ENCODE assay signal across 10 mouse cellular contexts in genomic region chr11:120354304-120355276, GRCm38 (mm10). TPM values are rescaled to one million over a fixed set of nuclear protein-coding genes. Genes with fewer than 3 reads are reported as not detected.
A peak's percentile ranks its signal among the peaks of the same experiment; 100 is the strongest.
DNase-seq lines count a peak whose midpoint lies in the region; ATAC-seq and TF ChIP-seq lines count a peak whose summit lies in the region.
"Had no signal": no experiment of that assay in that cellular context is flagged by ENCODE, and none has a peak within 500 bp of the region (broad histone marks: within the 10 kb centered on the region; RNA-seq: fewer than 3 reads in every experiment).

No protein-coding gene starts in this region.

- H3K4me3 ChIP-seq in heart, embryonic 14.5 days (ENCODE audit: control insufficient read depth in 1 of 2, insufficient read depth in 1 of 2, low read depth in 1 of 2, low read length in 2 of 2): no peak overlapping the region
- H3K4me3 ChIP-seq in intestine, embryonic 15.5 days (replicated peaks): no peak overlapping the region
- no peak overlapping the region for H3K4me3 ChIP-seq in lung, adult 2 months (replicated peaks; ENCODE audit: extremely low read depth, low read depth, low read length)
- no peak overlapping the region for H3K4me3 ChIP-seq in midbrain, embryonic 14.5 days (replicated peaks; ENCODE audit: low read depth, low read length)

- no peak overlapping the region; the same call in 1 of the 2 replicates for H3K4me2 ChIP-seq in heart, embryonic 14.5 days (ENCODE audit: low read length)
- no peak overlapping the region for H3K4me2 ChIP-seq in intestine, embryonic 15.5 days (replicated peaks)
- H3K4me2 ChIP-seq in midbrain, embryonic 14.5 days (ENCODE audit: low read length): no peak overlapping the region

- H3K27me3 ChIP-seq in heart, embryonic 14.5 days (ENCODE audit: control insufficient read depth, insufficient read depth, low read length): no peaks in the 10 kb centered on the region
- no peaks in the 10 kb centered on the region for H3K27me3 ChIP-seq in intestine, embryonic 15.5 days (replicated peaks)
- H3K27me3 ChIP-seq in midbrain, embryonic 14.5 days (ENCODE audit: control insufficient read depth, insufficient read depth, low read length): no peaks in the 10 kb centered on the region

- no peak for ATAC-seq in heart, embryonic 14.5 days (ENCODE audit: insufficient number of reproducible peaks, insufficient read depth, low FRiP score, low read depth)
- no peak for ATAC-seq in intestine, embryonic 15.5 days
- ATAC-seq in midbrain, embryonic 14.5 days (ENCODE audit: low FRiP score, low TSS enrichment): no peak

- TF ChIP-seq CTCF in lung, adult 2 months (IDR thresholded peaks at IDR 0.05; ENCODE audit: insufficient read depth, low read length): no peak

- H3K9me3 ChIP-seq in heart, embryonic 14.5 days (ENCODE audit: control insufficient read depth, low read length): no peaks in the 10 kb centered on the region
- H3K9me3 ChIP-seq in intestine, embryonic 15.5 days: no peaks in the 10 kb centered on the region
- no peaks in the 10 kb centered on the region for H3K9me3 ChIP-seq in midbrain, embryonic 14.5 days (ENCODE audit: control insufficient read depth, low read length)

- H3K27ac ChIP-seq in heart, embryonic 14.5 days (replicated peaks in 1 of 2; ENCODE audit: control insufficient read depth in 1 of 2, insufficient read depth in 1 of 2, low read depth in 2 of 2, low read length in 2 of 2): peak overlapping the region; percentile 31 to 55; a peak in 3 of 4 replicates
- H3K27ac ChIP-seq in intestine, embryonic 15.5 days: peak overlapping the region; percentile 39; the same call in 1 of the 2 replicates
- no peak overlapping the region for H3K27ac ChIP-seq in midbrain, embryonic 14.5 days (replicated peaks; ENCODE audit: low read depth, low read length)

- peaks cover 48 to 70% of the 10 kb centered on the region in 2 experiments for H3K4me1 ChIP-seq in heart, embryonic 14.5 days (ENCODE audit: control insufficient read depth in 2 of 2, insufficient read depth in 2 of 2, low read length in 2 of 2)
- peaks cover 71% of the 10 kb centered on the region for H3K4me1 ChIP-seq in intestine, embryonic 15.5 days (replicated peaks)
- H3K4me1 ChIP-seq in lung, adult 2 months (ENCODE audit: control insufficient read depth, insufficient read depth, low read length): peaks cover 28% of the 10 kb centered on the region
- peaks cover 40% of the 10 kb centered on the region for H3K4me1 ChIP-seq in midbrain, embryonic 14.5 days (ENCODE audit: control insufficient read depth, insufficient read depth, low read length)

- H3K36me3 ChIP-seq in heart, embryonic 14.5 days (ENCODE audit: control insufficient read depth, insufficient read depth, low read length): 0 out of 2 replicates have a peak, but pooled peaks cover 9% of the 10 kb centered on the region
- H3K36me3 ChIP-seq in intestine, embryonic 15.5 days: no peaks in the 10 kb centered on the region
- no peaks in the 10 kb centered on the region for H3K36me3 ChIP-seq in midbrain, embryonic 14.5 days (ENCODE audit: control insufficient read depth, insufficient read depth, low read length)

- no peak for TF ChIP-seq POLR2A in lung, adult 2 months (IDR thresholded peaks at IDR 0.05; ENCODE audit: borderline replicate concordance, extremely low read depth, low read depth, low read length)

- intact Hi-C loops in heart, postnatal 25 days (cut with DNase I): loop anchor here (5.0 kb wide), 1 partner anchor 68 kb away; no protein-coding TSS in a partner anchor

- 83% methylated on average over 17 of the region's 17 CpGs for WGBS in heart, embryonic 14.5 days
- WGBS in intestine, embryonic 15.5 days: 85% methylated on average over 17 of the region's 17 CpGs
- 79% methylated on average over 17 of the region's 17 CpGs for WGBS in lung, adult 2 months
- 88% methylated on average over 17 of the region's 17 CpGs for WGBS in midbrain, embryonic 14.5 days

- DNase-seq in heart, postnatal 25 days (ENCODE audit: low spot score): no peak
- DNase-seq in 3134 (ENCODE audit: extremely low read depth, insufficient read length, low spot score): peak; percentile 51
- DNase-seq in T-cell, adult 2 months (ENCODE audit: low spot score): peak; percentile 32
- DNase-seq in neural tube, embryonic 10.5 days (ENCODE audit: extremely low spot score, low spot score): no peak
- no peak for DNase-seq in lung, adult 2 months
- DNase-seq in midbrain, embryonic 14.5 days: no peak

- no peak overlapping the region for H3K9ac ChIP-seq in heart, embryonic 14.5 days (ENCODE audit: low read length)
- H3K9ac ChIP-seq in intestine, embryonic 15.5 days: no peak overlapping the region
- no peak overlapping the region for H3K9ac ChIP-seq in midbrain, embryonic 14.5 days (replicated peaks; ENCODE audit: low read length)

RNA-seq across cellular contexts. Expression of gene Actg1, which starts 6.2 kb away (rescaled TPM):
- polyA plus RNA-seq in heart, embryonic 14.5 days (2014; fragmentation: Nextera tagmentation; extraction: Ambion mirVana): 979 and 1,136 TPM in 2 replicates
- 100 to 1,000 TPM; 282 to 346 TPM for total RNA-seq in heart, postnatal 25 days (2021)
- polyA plus RNA-seq in intestine, embryonic 15.5 days (2015; fragmentation: Nextera tagmentation; extraction: Ambion mirVana): 2,607 and 2,658 TPM in 2 replicates
- 941 and 1,175 TPM in 2 replicates for polyA plus RNA-seq in lung, adult 2 months (2012; rRNA removed)
- 4,502 and 4,930 TPM in 2 replicates for polyA plus RNA-seq in midbrain, embryonic 14.5 days (2014; fragmentation: Nextera tagmentation; extraction: Ambion mirVana)

RNA-seq across cellular contexts. Expression of gene Fscn2, which starts 6.7 kb away (rescaled TPM):
- 0.62 and 1.1 TPM in 2 replicates for polyA plus RNA-seq in heart, embryonic 14.5 days (2014; fragmentation: Nextera tagmentation; extraction: Ambion mirVana)
- not detected for total RNA-seq in heart, postnatal 25 days (2021)
- polyA plus RNA-seq in intestine, embryonic 15.5 days (2015; fragmentation: Nextera tagmentation; extraction: Ambion mirVana): 0.18 TPM in 1 of 2 replicates, not detected in the other
- 0.06 and 0.60 TPM in 2 replicates for polyA plus RNA-seq in lung, adult 2 months (2012; rRNA removed)
- polyA plus RNA-seq in midbrain, embryonic 14.5 days (2014; fragmentation: Nextera tagmentation; extraction: Ambion mirVana): 1.7 and 2.5 TPM in 2 replicates
- total RNA-seq: heart, postnatal 36 days; liver, adult 2 months had no signal
- polyA plus RNA-seq: liver, adult 2 months had no signal

RNA-seq across cellular contexts. Expression of gene Faap100, which starts 24.0 kb away (rescaled TPM):
- polyA plus RNA-seq in heart, embryonic 14.5 days (2014; fragmentation: Nextera tagmentation; extraction: Ambion mirVana): 30.6 and 32.8 TPM in 2 replicates
- 10 to 100 TPM; 15.2 to 15.3 TPM for total RNA-seq in heart, postnatal 25 days (2021)
- 24.2 and 29.4 TPM in 2 replicates for polyA plus RNA-seq in intestine, embryonic 15.5 days (2015; fragmentation: Nextera tagmentation; extraction: Ambion mirVana)
- 61.9 and 67.1 TPM in 2 replicates for polyA plus RNA-seq in lung, adult 2 months (2012; rRNA removed)
- polyA plus RNA-seq in midbrain, embryonic 14.5 days (2014; fragmentation: Nextera tagmentation; extraction: Ambion mirVana): 95.9 and 114 TPM in 2 replicates

Comparison
In these comparisons a context has a peak if more than half of its experiments do, and no peak if none do; other contexts are left out.
1. DNase-seq: peak in 3134 (single experiment) and T-cell, adult 2 months (single experiment); none in heart, postnatal 25 days (single experiment), neural tube, embryonic 10.5 days (single experiment), lung, adult 2 months (single experiment) and midbrain, embryonic 14.5 days (single experiment).